Mouse (Mus musculus): Measurements from ENCODE around the gene Chmp2a. TPM values are rescaled to one million over a fixed set of nuclear protein-coding genes. Genes with fewer than 3 reads are reported as not detected.
"Not testable (repeated sequence)": the region's sequence is repeated elsewhere in the genome, so short reads cannot be mapped to it uniquely, and the experiment has no call there.

Gene Chmp2a
- polyA plus RNA-seq (2015; fragmentation: Nextera tagmentation; extraction: Ambion mirVana): 188 TPM in 2 replicates

- Histone ChIP-seq H3K9ac (peak within 1 kb of the TSS; percentile 85), H3K27me3 (replicated peaks) (no peaks in the 10 kb centered on the region), H3K27ac (peak within 1 kb of the TSS; percentile 95), H3K4me2 (peak within 1 kb of the TSS; percentile 73), H3K4me3 (peak within 1 kb of the TSS; percentile 62), H3K36me3 (replicated peaks) (peaks cover 47% of the 10 kb centered on the region), H3K4me1 (peaks cover 51% of the 10 kb centered on the region), H3K9me3 (no peaks in the 10 kb centered on the region)
- peak; percentile 81 for ATAC-seq (replicated peaks)
- under 1% methylated on average over 45 of the region's 45 CpGs for WGBS
Measured at GRCm38 (mm10) chr7:13034148-13034977, at the start of gene Chmp2a. Chmp2a (minus strand) TSS chr7:13034807.

DNA sequence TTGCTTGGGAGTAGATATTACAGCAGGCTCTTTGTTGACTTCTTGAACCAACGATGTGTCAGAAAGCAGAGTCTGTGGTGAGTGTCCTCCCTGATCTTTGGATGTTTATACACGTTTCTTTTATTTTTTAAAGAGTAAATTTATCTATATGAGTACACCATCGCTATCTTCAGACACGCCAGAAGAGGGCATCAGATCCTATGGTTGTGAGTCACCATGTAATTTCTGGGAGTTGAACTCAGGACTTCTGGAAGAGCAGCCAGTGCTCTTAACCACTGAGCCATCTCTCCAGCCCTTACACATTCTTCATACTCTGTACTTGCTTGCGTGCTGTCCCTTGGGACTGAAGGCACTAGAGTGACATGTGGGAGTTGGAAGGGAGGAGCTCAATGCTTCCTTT lies 37.7 kb upstream of the Chmp2a start:
- no peak overlapping the region for H3K9ac ChIP-seq
- H3K27me3 ChIP-seq (replicated peaks): no peaks in the 10 kb centered on the region
- no peaks in the 10 kb centered on the region for H3K36me3 ChIP-seq (replicated peaks)
- no peak overlapping the region for H3K4me2 ChIP-seq
- no peaks in the 10 kb centered on the region for H3K4me1 ChIP-seq
- WGBS: 56% methylated on average over 5 of the region's 5 CpGs
- H3K9me3 ChIP-seq: no peaks in the 10 kb centered on the region
- H3K4me3 ChIP-seq: no peak overlapping the region
- no peak for ATAC-seq (replicated peaks)
- no peak overlapping the region for H3K27ac ChIP-seq

DNA sequence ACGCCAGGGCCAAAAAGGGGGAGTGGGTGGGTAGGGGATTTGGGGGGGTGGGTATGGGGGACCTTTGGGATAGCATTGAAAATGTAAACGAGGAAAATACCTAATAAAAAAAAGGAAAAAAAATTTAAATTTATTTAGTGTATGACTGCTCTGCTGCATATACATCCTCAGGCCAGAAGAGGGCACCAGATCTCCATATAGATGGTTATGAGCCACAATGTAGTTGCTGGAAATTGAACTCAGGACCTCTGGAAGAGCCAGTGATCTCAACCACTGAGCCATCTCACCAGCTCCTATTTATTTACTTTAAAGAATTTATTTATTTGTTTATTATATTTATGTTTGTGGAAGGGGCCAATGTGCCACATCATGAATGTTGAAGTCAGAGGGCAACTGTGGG lies 28.8 kb upstream of the Chmp2a start:
- not testable (repeated sequence) for H3K27ac ChIP-seq; H3K4me2 ChIP-seq; H3K9me3 ChIP-seq; H3K36me3 ChIP-seq (replicated peaks); ATAC-seq (replicated peaks); H3K27me3 ChIP-seq (replicated peaks); H3K9ac ChIP-seq; H3K4me1 ChIP-seq; H3K4me3 ChIP-seq
- WGBS: 38% methylated on average over 2 of the region's 2 CpGs

DNA sequence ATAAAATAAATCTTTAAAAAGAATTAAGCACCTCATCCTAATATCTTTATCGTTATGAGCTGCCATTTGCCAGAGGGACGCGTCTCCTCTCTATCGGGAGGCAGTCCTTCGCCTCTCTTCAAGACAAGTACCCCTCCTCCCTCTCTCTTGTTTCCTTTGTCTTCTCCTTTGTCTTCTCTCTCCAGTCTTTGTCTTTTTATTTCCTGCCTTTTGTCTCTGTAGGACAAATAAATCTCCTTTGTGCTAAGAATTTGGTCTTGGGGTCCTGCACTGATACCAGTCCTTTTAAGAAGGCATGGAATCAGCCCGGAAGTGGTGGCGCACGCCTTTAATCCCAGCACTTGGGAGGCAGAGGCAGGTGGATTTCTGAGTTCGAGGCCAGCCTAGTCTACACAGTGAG lies 24.9 kb upstream of the Chmp2a start:
- Histone ChIP-seq H3K9me3 (no peaks in the 10 kb centered on the region), H3K9ac (no peak overlapping the region), H3K27ac (no peak overlapping the region), H3K4me2 (no peak overlapping the region), H3K36me3 (replicated peaks) (no peaks in the 10 kb centered on the region), H3K27me3 (replicated peaks) (no peaks in the 10 kb centered on the region), H3K4me3 (no peak overlapping the region), H3K4me1 (no peaks in the 10 kb centered on the region)
- no peak for ATAC-seq (replicated peaks)
- 88% methylated on average over 9 of the region's 9 CpGs for WGBS

DNA sequence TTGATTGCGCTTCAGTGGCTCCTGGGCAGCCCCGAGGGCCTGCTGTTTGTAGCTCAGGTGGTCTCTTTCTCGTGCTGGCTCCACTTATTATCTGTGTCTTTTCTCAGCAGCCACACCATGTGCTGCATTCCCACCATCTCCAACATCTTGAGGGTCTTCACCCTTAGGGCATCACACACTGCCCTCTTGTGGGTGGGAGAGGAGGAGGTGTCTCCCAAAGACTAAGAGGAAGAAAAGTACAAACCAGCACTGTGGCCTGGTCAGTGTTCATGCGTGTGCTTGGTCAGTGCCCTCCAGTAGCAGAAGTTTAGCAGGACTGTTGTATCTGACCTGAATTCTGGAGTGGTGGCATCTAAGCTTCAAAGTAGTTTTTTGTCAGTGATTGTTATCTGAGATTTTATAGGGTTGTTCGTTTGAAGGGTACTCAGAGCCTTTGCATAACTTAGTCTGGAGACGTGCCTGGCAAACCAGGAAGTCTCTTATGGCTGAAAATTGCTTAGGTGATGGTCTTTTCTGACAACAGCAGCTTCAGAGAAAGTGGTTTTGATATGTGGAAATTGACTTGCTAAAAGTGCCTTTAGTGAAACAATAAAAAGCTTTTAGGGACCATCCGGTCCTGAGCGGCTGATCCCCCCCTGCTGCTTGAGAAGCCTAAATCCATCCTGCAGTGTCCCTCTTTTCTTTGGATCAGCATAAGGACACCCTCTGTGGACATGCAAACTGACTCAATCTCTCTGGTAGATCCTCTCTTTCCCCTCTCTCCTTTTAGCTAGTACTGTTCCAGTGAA lies 22.5 kb upstream of the Chmp2a start:
- H3K4me1 ChIP-seq: peaks cover 7% of the 10 kb centered on the region
- H3K9ac ChIP-seq: no peak overlapping the region
- ATAC-seq (replicated peaks): no peak
- no peak overlapping the region for H3K27ac ChIP-seq
- no peaks in the 10 kb centered on the region for H3K36me3 ChIP-seq (replicated peaks)
- no peaks in the 10 kb centered on the region for H3K9me3 ChIP-seq
- no peak overlapping the region for H3K4me2 ChIP-seq
- WGBS: 50% methylated on average over 8 of the region's 8 CpGs
- no peak overlapping the region for H3K4me3 ChIP-seq
- H3K27me3 ChIP-seq (replicated peaks): no peaks in the 10 kb centered on the region

DNA sequence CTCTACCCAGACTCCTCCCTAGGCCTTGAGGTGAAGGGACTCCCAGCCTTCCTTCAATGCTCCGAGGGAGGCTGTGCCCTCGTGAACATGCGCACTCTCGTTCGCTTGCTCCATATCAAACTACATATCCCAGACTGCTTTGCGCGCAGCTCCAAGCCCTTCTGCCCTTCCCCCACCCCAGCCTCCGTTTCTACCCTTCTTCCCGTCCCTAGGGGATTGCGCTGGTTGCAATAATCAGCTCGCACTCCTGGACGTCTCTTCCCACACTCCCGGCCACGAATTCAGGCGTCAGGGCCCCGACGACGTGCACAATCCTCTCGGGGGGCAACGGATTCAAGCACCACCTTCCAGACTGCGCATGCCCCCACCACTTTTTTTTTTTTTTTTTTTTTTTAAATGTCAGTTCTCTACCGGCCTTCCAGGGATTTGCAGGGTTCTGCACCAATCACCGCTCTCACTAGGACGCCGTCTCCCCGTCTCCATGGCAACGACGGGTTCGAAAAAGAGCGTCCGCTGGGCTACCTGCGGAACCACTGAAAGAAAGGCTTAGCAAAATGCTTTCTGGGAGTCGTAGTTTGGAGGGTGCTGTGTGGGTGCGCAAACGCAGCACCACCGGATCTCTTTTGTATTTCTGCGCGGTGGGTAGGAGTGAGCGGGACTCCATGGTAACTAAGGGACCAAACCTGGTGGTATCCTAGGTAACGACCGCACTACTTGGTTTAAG lies 19.8 kb upstream of the Chmp2a start, which contains the start of gene Mzf1:
Gene Mzf1, minus strand, starts transcription at position 478 of the 724 bp plus-strand sequence.
- H3K27me3 ChIP-seq (replicated peaks): no peaks in the 10 kb centered on the region
- no peaks in the 10 kb centered on the region for H3K9me3 ChIP-seq
- under 1% methylated on average over 41 of the region's 41 CpGs for WGBS
- H3K36me3 ChIP-seq (replicated peaks): no peaks in the 10 kb centered on the region
- peak within 1 kb of the TSS; percentile 62 for H3K9ac ChIP-seq
- peak within 1 kb of the TSS; percentile 73 for H3K4me3 ChIP-seq
- H3K4me1 ChIP-seq: peaks cover 7% of the 10 kb centered on the region
- peak within 1 kb of the TSS; percentile 48 for H3K4me2 ChIP-seq
- peak within 1 kb of the TSS; percentile 97 for H3K27ac ChIP-seq
- peak; percentile 97 for ATAC-seq (replicated peaks)

- Histone ChIP-seq H3K9me3 (no peaks in the 10 kb centered on the region), H3K36me3 (replicated peaks) (no peaks in the 10 kb centered on the region), H3K27ac (peak overlapping the region; percentile 97), H3K27me3 (replicated peaks) (no peaks in the 10 kb centered on the region), H3K4me3 (peak overlapping the region; percentile 73), H3K4me2 (peak overlapping the region; percentile 48), H3K9ac (peak overlapping the region; percentile 62), H3K4me1 (peaks cover 7% of the 10 kb centered on the region)
- ATAC-seq (replicated peaks): no peak
- WGBS: under 1% methylated on average over 15 of the region's 15 CpGs
Measured at GRCm38 (mm10) chr7:13053961-13054286, 19.3 kb upstream of the Chmp2a start.

DNA sequence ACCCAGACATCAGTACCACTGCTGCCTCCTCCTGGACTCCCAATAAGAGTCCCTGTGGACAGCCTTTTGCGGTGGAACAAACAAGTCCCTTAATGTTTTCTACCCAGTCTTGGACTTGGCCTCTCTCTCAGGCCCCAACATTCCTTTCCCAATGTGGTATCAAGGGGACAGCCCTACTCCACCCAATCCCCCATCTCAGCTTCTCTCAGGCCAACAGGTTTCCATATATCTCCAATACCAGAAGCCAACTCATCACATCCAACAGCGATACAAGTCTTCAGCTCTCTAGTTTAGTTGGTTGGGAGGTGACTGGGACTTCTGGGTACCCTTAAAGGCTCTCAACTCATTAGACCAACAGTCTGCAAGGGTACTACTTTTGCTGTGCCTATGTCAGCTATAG lies 18.9 kb upstream of the Chmp2a start:
- WGBS: 92% methylated on average over 2 of the region's 2 CpGs

DNA sequence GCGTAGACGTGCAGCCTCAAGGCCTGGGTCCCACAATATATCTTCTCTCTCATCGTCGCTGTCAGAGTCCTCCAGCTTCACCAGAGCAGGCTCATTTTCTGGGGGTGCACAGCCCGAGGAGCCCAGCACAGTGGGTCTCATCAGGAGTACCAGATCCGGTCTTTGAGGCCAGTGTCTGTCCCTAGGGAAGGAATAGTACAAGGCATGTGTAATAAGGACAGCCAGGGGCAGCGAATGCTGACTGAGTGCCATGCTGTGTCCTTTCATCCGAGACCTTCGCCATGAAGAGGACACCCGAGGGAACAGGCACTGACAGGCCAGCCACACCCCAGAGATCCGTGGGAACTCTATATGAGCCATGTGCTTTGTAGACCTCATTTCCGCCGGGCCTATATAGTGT lies 18.4 kb upstream of the Chmp2a start:
- ATAC-seq (replicated peaks): no peak
- Histone ChIP-seq H3K4me1 (peaks cover 7% of the 10 kb centered on the region), H3K4me2 (no peak overlapping the region), H3K27me3 (replicated peaks) (no peaks in the 10 kb centered on the region), H3K9me3 (no peaks in the 10 kb centered on the region), H3K4me3 (no peak overlapping the region), H3K27ac (no peak overlapping the region), H3K9ac (no peak overlapping the region), H3K36me3 (replicated peaks) (no peaks in the 10 kb centered on the region)
- WGBS: 91% methylated on average over 13 of the region's 13 CpGs

More for the DNA sequence above, 18.9 kb upstream of the Chmp2a start:
- peak overlapping the region; percentile 62; the same call in 1 of the 2 replicates for H3K9ac ChIP-seq
- H3K27me3 ChIP-seq (replicated peaks): no peaks in the 10 kb centered on the region
- H3K9me3 ChIP-seq: no peaks in the 10 kb centered on the region
- no peaks in the 10 kb centered on the region for H3K36me3 ChIP-seq (replicated peaks)
- H3K4me2 ChIP-seq: peak overlapping the region; percentile 48
- H3K4me3 ChIP-seq: peak overlapping the region; percentile 73
- ATAC-seq (replicated peaks): no peak
- H3K27ac ChIP-seq: peak overlapping the region; percentile 97
- peaks cover 7% of the 10 kb centered on the region for H3K4me1 ChIP-seq

- ATAC-seq (replicated peaks): peak; percentile 13; the same call in 1 of the 2 replicates
- Histone ChIP-seq H3K36me3 (replicated peaks) (no peaks in the 10 kb centered on the region), H3K27me3 (replicated peaks) (peaks cover 28% of the 10 kb centered on the region), H3K4me3 (no peak overlapping the region), H3K27ac (no peak overlapping the region), H3K4me1 (peaks cover 15% of the 10 kb centered on the region), H3K4me2 (no peak overlapping the region), H3K9me3 (no peaks in the 10 kb centered on the region), H3K9ac (no peak overlapping the region)
- WGBS: 5% methylated on average over 2 of the region's 2 CpGs
Measured at GRCm38 (mm10) chr7:13046084-13046483, 11.5 kb upstream of the Chmp2a start.

GRCm38 (mm10) chr7:13044254-13044625 lies 9.6 kb upstream of the Chmp2a start:
- peak overlapping the region; percentile 72 for H3K27ac ChIP-seq
- WGBS: 2% methylated on average over 23 of the region's 23 CpGs
- peak overlapping the region; percentile 49 for H3K4me3 ChIP-seq
- peak overlapping the region; percentile 93 for H3K4me2 ChIP-seq
- no peaks in the 10 kb centered on the region for H3K9me3 ChIP-seq
- ATAC-seq (replicated peaks): peak; percentile 44
- H3K27me3 ChIP-seq (replicated peaks): peaks cover 28% of the 10 kb centered on the region
- no peaks in the 10 kb centered on the region for H3K36me3 ChIP-seq (replicated peaks)
- peaks cover 17% of the 10 kb centered on the region for H3K4me1 ChIP-seq
- H3K9ac ChIP-seq: peak overlapping the region; percentile 72

Data from midbrain, embryonic 15.5 days (tissue).